In the genomic region with DNA sequence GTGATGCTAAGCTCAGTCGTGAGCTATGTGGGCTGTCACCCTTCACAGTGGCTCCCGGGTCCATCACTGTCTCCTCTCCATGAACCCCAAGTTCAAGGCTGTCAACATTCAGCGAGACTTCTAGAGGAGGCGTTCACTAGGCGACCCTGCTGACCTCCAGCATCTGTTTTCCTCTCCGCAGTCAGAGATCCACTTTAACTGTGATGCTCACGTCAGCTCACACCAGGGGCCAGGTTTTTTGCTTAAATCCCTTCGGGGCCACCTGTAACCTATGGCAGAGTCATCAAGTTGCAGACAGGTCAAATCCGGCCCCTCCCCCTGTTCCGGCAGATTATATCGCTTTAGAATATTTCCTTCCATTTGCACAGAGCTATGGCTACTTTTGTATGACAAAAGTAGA, we compare ENCODE assay signal across 14 mouse cellular contexts.
"Had no signal": no experiment of that assay in that cellular context is flagged by ENCODE, and none has a peak within 500 bp of the region (broad histone marks: within the 10 kb centered on the region; RNA-seq: fewer than 3 reads in every experiment).

No protein-coding gene starts in this region.

- H3K4me1 ChIP-seq: kidney, embryonic 15.5 days; liver, embryonic 13.5 days; midbrain, embryonic 13.5 days; neural tube, embryonic 13.5 days; stomach, embryonic 15.5 days had no signal

- H3K27me3 ChIP-seq: kidney, embryonic 15.5 days; limb, embryonic 15.5 days; liver, embryonic 13.5 days; midbrain, embryonic 13.5 days; stomach, embryonic 15.5 days had no signal

- H3K9me3 ChIP-seq: kidney, embryonic 15.5 days; limb, embryonic 15.5 days; liver, embryonic 13.5 days; midbrain, embryonic 13.5 days; neural tube, embryonic 13.5 days; stomach, embryonic 15.5 days had no signal

- H3K4me3 ChIP-seq: kidney, embryonic 15.5 days; limb, embryonic 15.5 days; liver, embryonic 13.5 days; midbrain, embryonic 13.5 days; neural tube, embryonic 13.5 days; stomach, embryonic 15.5 days had no signal

- DNase-seq: kidney, adult 2 months; kidney, postnatal 25 days; layer of hippocampus, adult 9-11 months; layer of hippocampus, postnatal 36 days; left cerebral cortex, postnatal 4 days; liver, embryonic 13.5 days; right cerebral cortex, postnatal 14 days; thymus, adult 2 months; thymus, postnatal 36 days had no signal

- H3K27ac ChIP-seq: kidney, embryonic 15.5 days; liver, embryonic 13.5 days; midbrain, embryonic 13.5 days; neural tube, embryonic 13.5 days; stomach, embryonic 15.5 days had no signal

- H3K36me3 ChIP-seq: kidney, embryonic 15.5 days; limb, embryonic 15.5 days; liver, embryonic 13.5 days; midbrain, embryonic 13.5 days; neural tube, embryonic 13.5 days; stomach, embryonic 15.5 days had no signal
